Comparison of ENCODE assay signal across 8 mouse cellular contexts in the genomic region with DNA sequence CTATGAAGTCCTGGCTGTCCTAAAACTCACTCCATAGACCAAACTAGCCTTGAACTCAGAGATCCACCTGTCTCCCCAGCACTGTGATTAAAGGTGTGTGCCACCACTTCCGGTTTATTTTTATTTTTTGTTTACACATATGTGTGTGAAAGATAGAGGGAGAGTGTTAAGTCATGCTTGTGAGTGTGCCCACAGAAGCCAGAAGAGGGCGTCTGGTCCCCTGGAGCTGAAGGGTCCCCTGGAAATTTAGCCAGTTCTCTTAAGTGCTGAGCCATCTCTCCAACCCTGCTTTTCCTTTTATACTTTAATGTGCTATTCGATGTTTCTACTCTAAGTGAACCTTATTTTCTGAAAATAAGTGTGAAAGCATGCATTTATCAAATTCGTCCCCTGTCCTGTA. TPM values are rescaled to one million over a fixed set of nuclear protein-coding genes. Genes with fewer than 3 reads are reported as not detected.
DNase-seq lines count a peak whose midpoint lies in the region; ATAC-seq and TF ChIP-seq lines count a peak whose summit lies in the region.
"Had no signal": no experiment of that assay in that cellular context is flagged by ENCODE, and none has a peak within 500 bp of the region (broad histone marks: within the 10 kb centered on the region; RNA-seq: fewer than 3 reads in every experiment).

No protein-coding gene starts in this region.

- WGBS in midbrain, embryonic 16.5 days: 22% methylated on average over 4 of the region's 4 CpGs
- 19% methylated on average over 4 of the region's 4 CpGs for WGBS in midbrain, embryonic 15.5 days
- WGBS in liver, embryonic 16.5 days (ENCODE audit: insufficient replicate concordance): 16% methylated on average over 4 of the region's 4 CpGs

- no peak overlapping the region for H3K27ac ChIP-seq in midbrain, embryonic 16.5 days (ENCODE audit: low read length)
- H3K27ac ChIP-seq in midbrain, embryonic 15.5 days: no peak overlapping the region
- no peak overlapping the region for H3K27ac ChIP-seq in liver, embryonic 16.5 days (ENCODE audit: low read length)

- 0 out of 2 replicates have a peak, but pooled peaks have one; percentile 25 for ATAC-seq in midbrain, embryonic 16.5 days
- no peak for ATAC-seq in midbrain, embryonic 15.5 days (replicated peaks)
- no peak for ATAC-seq in liver, embryonic 16.5 days (ENCODE audit: low read depth)

- TF ChIP-seq POLR2A in brain, embryonic 14.5 days (IDR thresholded peaks at IDR 0.05; ENCODE audit: borderline replicate concordance, extremely low read depth, insufficient read depth, insufficient read length, poor library complexity, severe bottlenecking): no peak

- no peaks in the 10 kb centered on the region for H3K4me1 ChIP-seq in midbrain, embryonic 16.5 days (ENCODE audit: control insufficient read depth, insufficient read depth, low read length)
- H3K4me1 ChIP-seq in midbrain, embryonic 15.5 days: no peaks in the 10 kb centered on the region
- no peaks in the 10 kb centered on the region for H3K4me1 ChIP-seq in liver, embryonic 16.5 days (ENCODE audit: control insufficient read depth, low read depth, low read length)

- intact Hi-C loops in heart, postnatal 10 days (cut with DNase I): loop anchor here (1.0 to 2.0 kb wide), 2 partner anchors 37 to 91 kb away; no protein-coding TSS in a partner anchor

- TF ChIP-seq CTCF in brain, embryonic 14.5 days (IDR thresholded peaks at IDR 0.05; ENCODE audit: borderline replicate concordance, extremely low read depth, insufficient read depth, insufficient read length): peak; percentile 57

- DNase-seq in brain, embryonic 14.5 days (ENCODE audit: low read depth): peak; percentile 63
- DNase-seq in heart, postnatal 10 days: peak; percentile 35 to 40
- peak; percentile 17 to 21 for DNase-seq in thymus, postnatal 36 days
- DNase-seq in ovary, postnatal 10 days (ENCODE audit: low spot score): no peak

- no peaks in the 10 kb centered on the region for H3K27me3 ChIP-seq in midbrain, embryonic 16.5 days (ENCODE audit: control insufficient read depth, insufficient read depth, low read depth, low read length)
- H3K27me3 ChIP-seq in midbrain, embryonic 15.5 days (replicated peaks): no peaks in the 10 kb centered on the region
- no peaks in the 10 kb centered on the region for H3K27me3 ChIP-seq in liver, embryonic 16.5 days (ENCODE audit: control insufficient read depth, insufficient read depth, low read depth, low read length)

- H3K4me3 ChIP-seq in midbrain, embryonic 16.5 days (ENCODE audit: low read depth, low read length): no peak overlapping the region
- H3K4me3 ChIP-seq in midbrain, embryonic 15.5 days: no peak overlapping the region
- H3K4me3 ChIP-seq in liver, embryonic 16.5 days (ENCODE audit: low read depth, low read length): no peak overlapping the region
- H3K4me3 ChIP-seq: myocyte had no signal

- 0 out of 2 replicates have a peak overlapping the region, but pooled peaks have one; percentile 9 for H3K4me2 ChIP-seq in midbrain, embryonic 16.5 days (ENCODE audit: low read length)
- no peak overlapping the region for H3K4me2 ChIP-seq in midbrain, embryonic 15.5 days
- 0 out of 2 replicates have a peak overlapping the region, but pooled peaks have one; percentile 2 for H3K4me2 ChIP-seq in liver, embryonic 16.5 days (ENCODE audit: low read depth, low read length)

- H3K36me3 ChIP-seq in midbrain, embryonic 16.5 days (ENCODE audit: control insufficient read depth, insufficient read depth, low read length): no peaks in the 10 kb centered on the region
- no peaks in the 10 kb centered on the region for H3K36me3 ChIP-seq in midbrain, embryonic 15.5 days (replicated peaks)
- no peaks in the 10 kb centered on the region for H3K36me3 ChIP-seq in liver, embryonic 16.5 days (ENCODE audit: control insufficient read depth, insufficient read depth)

- no peak overlapping the region for H3K9ac ChIP-seq in midbrain, embryonic 16.5 days (ENCODE audit: low read depth, low read length)
- H3K9ac ChIP-seq in midbrain, embryonic 15.5 days: no peak overlapping the region
- no peak overlapping the region for H3K9ac ChIP-seq in liver, embryonic 16.5 days (ENCODE audit: low read depth, low read length)

- no peaks in the 10 kb centered on the region for H3K9me3 ChIP-seq in midbrain, embryonic 16.5 days (replicated peaks; ENCODE audit: control insufficient read depth, low read length, poor library complexity, severe bottlenecking)
- no peaks in the 10 kb centered on the region for H3K9me3 ChIP-seq in midbrain, embryonic 15.5 days
- no peaks in the 10 kb centered on the region for H3K9me3 ChIP-seq in liver, embryonic 16.5 days (replicated peaks; ENCODE audit: control insufficient read depth, low read length)

RNA-seq across cellular contexts. Expression of a gene that starts 25.3 kb away (rescaled TPM):
- polyA plus RNA-seq in midbrain, embryonic 16.5 days (2015; fragmentation: Nextera tagmentation; extraction: Ambion mirVana): 14.2 and 16.9 TPM in 2 replicates
- 11.6 and 13.7 TPM in 2 replicates for polyA plus RNA-seq in midbrain, embryonic 15.5 days (2015; fragmentation: Nextera tagmentation; extraction: Ambion mirVana)
- 4.2 and 7.0 TPM in 2 replicates for polyA plus RNA-seq in brain, embryonic 14.5 days (2012; rRNA removed)
- under 1 TPM; 0.52 to 0.69 TPM for total RNA-seq in heart, postnatal 10 days (2021)
- polyA plus RNA-seq in liver, embryonic 16.5 days (2015; fragmentation: Nextera tagmentation; extraction: Ambion mirVana): 13.0 and 15.6 TPM in 2 replicates

RNA-seq across cellular contexts. Expression of a gene that starts 25.7 kb away (rescaled TPM):
- polyA plus RNA-seq in midbrain, embryonic 16.5 days (2015; fragmentation: Nextera tagmentation; extraction: Ambion mirVana): 21.1 and 23.5 TPM in 2 replicates
- polyA plus RNA-seq in midbrain, embryonic 15.5 days (2015; fragmentation: Nextera tagmentation; extraction: Ambion mirVana): 25.9 and 27.5 TPM in 2 replicates
- 66.8 and 78.4 TPM in 2 replicates for polyA plus RNA-seq in brain, embryonic 14.5 days (2012; rRNA removed)
- total RNA-seq in heart, postnatal 10 days (2021): 10 to 100 TPM; 27.5 to 29.2 TPM
- 2.4 and 3.4 TPM in 2 replicates for polyA plus RNA-seq in liver, embryonic 16.5 days (2015; fragmentation: Nextera tagmentation; extraction: Ambion mirVana)
